Mouse (Mus musculus) erythroblast, embryonic 14.5 days (primary cell): Measurements from ENCODE around the gene Nfkbib. TPM values are rescaled to one million over a fixed set of nuclear protein-coding genes. Genes with fewer than 3 reads are reported as not detected.

ENCODE experiments used
- H3K27me3 ChIP-seq: 2 replicates; pipeline ENCODE4 v1.6.1; 2012; ENCODE audit warnings: inconsistent platforms; ENCODE audit not compliant: control insufficient read depth
- H3K36me3 ChIP-seq: 2 replicates; pipeline ENCODE4 v1.6.1; 2012; ENCODE audit warnings: mild to moderate bottlenecking, inconsistent platforms; ENCODE audit not compliant: control insufficient read depth
- H3K4me1 ChIP-seq: 2 replicates; pipeline ENCODE4 v1.6.1; 2012; ENCODE audit warnings: inconsistent platforms; ENCODE audit not compliant: control insufficient read depth
- H3K4me3 ChIP-seq: replicated peaks from 2 replicates; pipeline ENCODE3; 2012; ENCODE audit warnings: moderate library complexity, mild to moderate bottlenecking, inconsistent platforms
- H3K9me3 ChIP-seq: 2 replicates; pipeline ENCODE4 v1.6.1; 2012; ENCODE audit warnings: low read length, inconsistent platforms, mixed read lengths; ENCODE audit not compliant: control insufficient read depth
- GATA1 ChIP-seq: IDR thresholded peaks from 2 replicates; pipeline ENCODE4 v1.6.1; 2012; ENCODE audit warnings: low read length, inconsistent platforms, mixed read lengths
- TAL1 ChIP-seq: IDR thresholded peaks from 3 replicates; pipeline ENCODE4 v1.6.1; 2012; ENCODE audit warnings: low read length, inconsistent platforms, mixed read lengths
- polyA plus RNA-seq: library from polyadenylated mRNA; stranded (reverse); fragments of >175 nt; gene quantifications from 2 replicates; pipeline ENCODE4 v1.2.3, GENCODE M21; 2012

Gene Nfkbib
- polyA plus RNA-seq, 1 experiment, result 20.1 TPM

DNA sequence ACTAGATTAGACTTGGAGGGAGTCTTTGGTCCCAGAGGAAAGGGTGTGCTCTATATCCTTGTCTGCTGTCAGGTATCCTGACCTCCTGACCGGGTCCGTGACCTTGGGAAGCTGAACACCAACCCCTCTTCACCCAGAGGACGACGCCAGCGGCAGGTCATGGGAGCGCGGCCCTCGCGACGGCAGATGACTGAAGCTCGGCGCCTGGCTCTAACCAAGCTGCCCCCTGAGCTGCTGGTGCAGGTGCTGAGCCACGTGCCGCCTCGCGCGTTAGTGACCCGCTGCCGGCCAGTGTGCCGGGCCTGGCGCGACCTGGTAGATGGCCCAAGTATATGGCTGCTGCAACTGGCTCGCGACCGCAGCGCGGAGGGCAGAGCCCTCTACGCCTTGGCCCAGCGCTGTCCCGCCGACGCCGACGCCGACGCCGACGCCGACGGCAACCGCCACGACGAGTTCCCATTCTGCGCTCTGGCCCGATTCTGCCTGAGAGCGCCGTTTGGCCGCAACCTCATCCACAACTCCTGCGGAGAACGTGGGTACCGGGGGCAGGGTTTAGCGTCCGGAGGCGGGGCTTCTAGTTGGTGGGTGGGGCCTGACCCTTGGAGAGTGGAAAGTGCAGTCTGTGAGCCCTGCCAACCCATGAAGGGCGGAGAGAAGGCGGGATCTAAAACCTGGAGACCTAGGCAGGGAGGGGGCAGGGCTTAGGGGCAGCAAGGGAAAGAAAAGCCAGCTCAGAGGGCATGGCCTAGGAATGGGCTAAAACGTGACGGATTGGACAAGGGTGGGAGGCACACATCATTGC lies 34.8 kb downstream of the Nfkbib start:
- TF ChIP-seq TAL1 (no peak), GATA1 (no peak)
- Histone ChIP-seq H3K36me3 (peaks cover 6% of the 10 kb centered on the region), H3K27me3 (peaks cover 23% of the 10 kb centered on the region), H3K9me3 (peaks cover 8% of the 10 kb centered on the region), H3K4me3 (peak overlapping the region; percentile 58), H3K4me1 (peaks cover 20% of the 10 kb centered on the region)

DNA sequence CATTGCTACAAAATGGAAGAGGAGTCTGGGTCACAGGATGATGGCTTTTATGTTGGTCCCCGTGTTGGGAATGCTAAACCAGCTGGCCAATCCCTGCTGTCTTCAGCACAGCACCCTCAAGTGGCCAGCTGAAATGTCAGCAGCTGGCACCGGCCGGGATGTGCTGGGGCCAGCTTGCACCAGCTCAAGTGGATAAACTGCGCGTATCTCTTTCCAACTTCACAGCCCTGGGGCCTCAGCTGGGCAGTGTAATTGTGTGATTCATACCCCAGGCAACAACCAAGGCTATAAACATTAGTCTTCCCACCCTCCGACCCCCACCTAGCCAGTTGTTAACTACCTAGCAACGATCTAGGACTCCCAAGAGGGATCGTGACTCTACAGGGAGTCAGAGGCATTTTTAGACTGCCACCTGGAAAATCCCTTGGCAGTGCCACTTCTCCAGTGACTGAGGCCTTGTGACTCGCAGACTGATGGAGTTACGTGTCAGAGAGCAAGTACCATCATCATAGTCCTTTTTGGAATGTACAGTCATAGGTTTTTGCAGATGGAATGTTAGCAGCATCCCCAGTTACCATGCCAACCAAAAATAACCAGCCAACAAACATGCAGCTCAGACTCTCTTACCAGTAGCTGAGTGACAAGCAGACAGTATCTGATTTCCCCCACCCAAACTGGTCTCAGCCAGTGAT lies 39.5 kb downstream of the Nfkbib start:
- Histone ChIP-seq H3K27me3 (peaks cover 19% of the 10 kb centered on the region), H3K36me3 (no peaks in the 10 kb centered on the region), H3K9me3 (peaks cover 13% of the 10 kb centered on the region), H3K4me1 (peaks cover 9% of the 10 kb centered on the region), H3K4me3 (no peak overlapping the region)
- TF ChIP-seq TAL1 (no peak), GATA1 (no peak)

DNA sequence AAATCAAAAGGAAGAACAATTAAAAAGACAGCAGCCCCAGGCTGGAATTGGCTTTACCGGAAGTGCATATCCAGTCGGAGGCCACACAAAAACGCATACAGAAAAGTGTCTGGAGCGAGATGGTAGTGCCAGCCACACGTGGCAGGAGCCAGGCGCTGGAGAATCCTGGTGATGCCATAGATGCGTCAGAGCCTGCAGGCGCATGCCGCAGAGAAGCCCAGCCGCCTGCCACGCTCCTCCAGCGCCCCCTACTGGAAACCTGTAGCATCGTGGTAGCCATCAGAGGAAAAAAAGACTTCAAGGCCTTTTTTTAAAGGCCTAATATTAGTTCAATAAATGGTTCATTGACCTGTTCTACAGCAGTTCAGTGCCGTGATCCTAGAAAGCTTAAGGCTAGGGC lies 40.7 kb downstream of the Nfkbib start:
- peaks cover 7% of the 10 kb centered on the region for H3K27me3 ChIP-seq
- no peak overlapping the region for H3K4me3 ChIP-seq
- H3K36me3 ChIP-seq, result no peaks in the 10 kb centered on the region
- TF ChIP-seq GATA1 (no peak), TAL1 (no peak)
- peaks cover 13% of the 10 kb centered on the region for H3K9me3 ChIP-seq
- H3K4me1 ChIP-seq, result no peaks in the 10 kb centered on the region

DNA sequence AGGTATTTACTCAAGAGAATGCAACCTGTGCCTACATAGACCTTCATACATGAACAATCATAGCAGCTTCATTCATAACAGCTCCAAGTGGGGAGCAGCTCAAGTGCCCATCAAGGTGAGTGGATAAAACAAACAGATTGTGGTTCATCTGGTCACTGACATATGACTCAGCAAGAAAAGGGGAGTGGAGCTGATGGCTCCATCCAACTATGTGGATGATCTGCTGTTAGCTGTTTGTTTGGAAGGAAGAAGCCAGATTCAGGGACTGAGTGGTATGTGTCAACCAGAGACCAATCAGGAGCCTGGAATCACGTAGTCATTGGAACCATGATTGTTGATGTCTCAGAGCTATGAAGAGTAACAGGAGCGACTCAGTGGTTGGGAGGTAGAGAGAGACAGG lies 42.7 kb downstream of the Nfkbib start:
- no peak overlapping the region for H3K4me3 ChIP-seq
- H3K4me1 ChIP-seq, result no peaks in the 10 kb centered on the region
- H3K36me3 ChIP-seq, result no peaks in the 10 kb centered on the region
- no peaks in the 10 kb centered on the region for H3K27me3 ChIP-seq
- H3K9me3 ChIP-seq, result peaks cover 4% of the 10 kb centered on the region
- no peak for TF ChIP-seq GATA1
- TF ChIP-seq TAL1, result no peak

- TF ChIP-seq GATA1 (no peak), TAL1 (no peak)
Measured at GRCm38 (mm10) chr7:28722079-28722478, 45.2 kb downstream of the Nfkbib start.

DNA sequence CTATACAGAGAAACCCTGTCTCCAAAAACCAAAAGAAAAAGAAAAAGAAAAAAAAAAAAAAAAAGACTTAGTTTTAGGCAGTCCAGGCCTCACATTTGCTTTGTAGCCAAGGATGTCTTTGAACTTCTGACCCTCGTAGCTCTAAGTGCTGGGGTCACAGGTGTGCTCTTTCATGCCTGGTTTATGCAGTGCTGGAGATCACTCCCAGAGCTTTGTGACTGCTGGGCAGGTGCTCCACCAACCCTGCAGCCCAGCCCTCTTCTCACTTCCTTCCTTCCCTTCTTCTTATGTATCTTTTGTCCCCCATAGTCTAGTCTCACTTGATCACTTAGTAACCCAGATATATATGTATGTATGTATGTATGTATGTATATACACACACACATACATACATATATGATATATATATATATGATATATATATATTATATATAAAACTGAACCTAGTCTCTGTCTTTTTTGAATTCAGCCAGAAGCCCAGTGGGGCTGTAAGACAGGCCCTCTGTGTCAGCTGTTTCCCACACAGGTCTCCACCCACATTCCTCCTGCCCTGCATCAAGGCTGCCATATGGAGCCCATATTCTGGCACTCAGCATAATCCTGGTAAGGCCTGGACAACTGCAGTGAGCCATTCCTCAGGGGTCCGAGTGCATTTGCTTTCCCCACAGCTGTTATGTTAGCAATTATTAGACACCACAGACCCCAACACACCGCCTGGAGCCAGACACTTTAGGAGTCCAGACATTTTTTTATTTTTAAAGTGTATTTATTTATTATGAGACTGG lies 46.4 kb downstream of the Nfkbib start:
- H3K9me3 ChIP-seq, result peaks cover 4% of the 10 kb centered on the region

More at GRCm38 (mm10) chr7:28722079-28722478, 45.2 kb downstream of the Nfkbib start:
- Histone ChIP-seq H3K36me3 (no peaks in the 10 kb centered on the region), H3K27me3 (peaks cover 4% of the 10 kb centered on the region), H3K4me3 (no peak overlapping the region), H3K4me1 (no peaks in the 10 kb centered on the region), H3K9me3 (peaks cover 4% of the 10 kb centered on the region)

DNA sequence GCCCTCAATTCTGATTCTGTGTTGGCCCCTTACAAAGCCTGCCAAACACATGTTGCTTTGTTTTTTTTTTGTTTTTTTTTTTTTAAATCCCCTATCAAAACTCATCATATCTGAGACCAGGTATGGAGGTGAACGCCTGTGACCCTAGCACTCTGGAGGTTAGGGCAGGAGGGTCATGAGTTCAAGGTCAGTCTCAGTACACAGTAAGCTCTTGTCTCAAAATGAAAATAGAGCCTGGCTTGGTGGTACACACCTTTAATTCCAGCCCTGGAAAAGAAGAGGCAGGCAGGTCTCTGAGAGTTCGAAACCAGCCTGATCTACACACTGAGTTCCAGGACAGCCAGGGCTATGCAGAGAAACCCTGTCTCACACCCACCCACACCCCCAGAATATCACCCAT lies 47.7 kb downstream of the Nfkbib start:
- no peak for TF ChIP-seq GATA1
- TF ChIP-seq TAL1, result no peak
- peaks cover 3% of the 10 kb centered on the region; the same call in 1 of the 2 replicates for H3K4me1 ChIP-seq
- peaks cover 4% of the 10 kb centered on the region for H3K9me3 ChIP-seq

More for the DNA sequence above, 46.4 kb downstream of the Nfkbib start:
- Histone ChIP-seq H3K27me3 (peaks cover 15% of the 10 kb centered on the region), H3K4me1 (peaks cover 3% of the 10 kb centered on the region; the same call in 1 of the 2 replicates), H3K4me3 (no peak overlapping the region), H3K36me3 (no peaks in the 10 kb centered on the region)
- no peak for TF ChIP-seq GATA1
- no peak for TF ChIP-seq TAL1

GRCm38 (mm10) chr7:28719159-28719558 lies 48.2 kb downstream of the Nfkbib start:
- Histone ChIP-seq H3K4me3 (no peak overlapping the region), H3K9me3 (no peaks in the 10 kb centered on the region), H3K27me3 (peaks cover 17% of the 10 kb centered on the region), H3K36me3 (no peaks in the 10 kb centered on the region), H3K4me1 (peaks cover 3% of the 10 kb centered on the region; the same call in 1 of the 2 replicates)
- TF ChIP-seq GATA1 (no peak), TAL1 (no peak)

More for the DNA sequence above, 47.7 kb downstream of the Nfkbib start:
- Histone ChIP-seq H3K4me3 (no peak overlapping the region), H3K36me3 (no peaks in the 10 kb centered on the region), H3K27me3 (peaks cover 17% of the 10 kb centered on the region)
